Mouse (Mus musculus): ENCODE data around the gene Adck1.
"Not testable (repeated sequence)": the region's sequence is repeated elsewhere in the genome, so short reads cannot be mapped to it uniquely, and the experiment has no call there.

DNA sequence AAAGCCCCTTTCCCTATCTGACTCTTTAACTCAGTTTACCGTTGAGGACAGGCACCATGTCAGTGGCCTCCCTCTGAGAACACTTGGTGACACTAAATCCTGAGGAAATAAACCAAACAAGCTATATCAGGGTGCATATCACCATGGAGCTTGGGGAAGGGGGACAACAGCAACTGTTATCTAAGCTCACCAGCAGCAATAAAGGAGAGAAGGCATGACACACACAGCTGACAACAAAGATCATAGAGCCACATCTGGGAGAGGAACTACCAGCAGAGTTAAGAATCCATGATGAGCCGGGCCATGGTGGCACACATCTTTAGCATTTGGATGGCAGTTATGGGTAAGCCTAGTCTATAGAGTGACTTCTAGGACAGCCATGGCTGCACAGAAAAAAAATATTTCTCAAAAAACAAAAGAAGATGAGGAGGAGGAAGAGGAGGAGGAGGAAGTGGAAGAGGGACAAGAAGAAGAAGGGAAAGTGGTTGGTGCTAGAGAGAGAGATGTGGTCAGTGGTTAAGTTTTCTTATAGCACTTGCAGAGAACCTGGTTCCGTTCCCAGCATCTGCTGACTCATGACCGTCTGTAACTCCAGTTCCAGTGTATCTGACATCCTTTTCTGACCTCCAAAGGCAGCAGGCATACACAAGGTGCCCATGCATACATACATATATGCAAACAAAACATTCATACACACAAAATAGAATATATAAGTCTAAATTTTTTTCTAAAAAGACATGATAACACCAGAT is 23.5 kb upstream of the Adck1 start:
- not testable (repeated sequence) for TF ChIP-seq CTCF (IDR thresholded peaks at IDR 0.05 in 2 of 3, conservative IDR thresholded peaks at IDR 0.05 in 1 of 3; ENCODE audit: control insufficient read depth in 1 of 3, insufficient read depth in 1 of 3, low read depth in 2 of 3, low read length in 3 of 3, poor library complexity in 1 of 3, severe bottlenecking in 1 of 3); ZKSCAN1 (IDR thresholded peaks at IDR 0.05; ENCODE audit: low read depth, low read length); UBTF (IDR thresholded peaks at IDR 0.05; ENCODE audit: borderline replicate concordance, insufficient read depth, low read depth, low read length); NELFE (IDR thresholded peaks at IDR 0.05; ENCODE audit: low read depth, low read length)
- peak; percentile 70 for TF ChIP-seq RCOR1 (IDR thresholded peaks at IDR 0.05; ENCODE audit: low read depth, low read length)
